Mouse (Mus musculus): ENCODE measurements around the gene Atp5j. TPM values are rescaled to one million over a fixed set of nuclear protein-coding genes. Genes with fewer than 3 reads are reported as not detected.
A peak's percentile ranks its signal among the peaks of the same experiment; 100 is the strongest.

The Atp5j gene
- total RNA-seq (2012; rRNA removed) (178 and 191 TPM in 2 replicates), polyA plus RNA-seq (2012; ENCODE audit: insufficient read depth in 1 of 2, insufficient read length in 2 of 2, low read depth in 1 of 2, low replicate concordance in 2 of 2, missing spikeins in 1 of 2) (100 to 1,000 TPM in 1 of 2 experiments, not detected in 1; 240 TPM)

- Histone ChIP-seq H3K27ac (ENCODE audit: control insufficient read depth, low read depth, low read length) (peak within 1 kb of the TSS; percentile 81), H3K79me2 (ENCODE audit: control insufficient read depth, insufficient read depth, low read length, poor library complexity) (peaks cover 49% of the 10 kb centered on the region), H3K36me3 (ENCODE audit: control insufficient read depth in 1 of 2, insufficient read depth in 2 of 2, low read length in 2 of 2) (peaks cover 16 to 18% of the 10 kb centered on the region in 2 experiments), H3K9me3 (replicated peaks; ENCODE audit: insufficient read depth, low read length) (no peaks in the 10 kb centered on the region), H3K4me3 (ENCODE audit: control insufficient read depth in 1 of 2, insufficient read depth in 1 of 2, low read depth in 2 of 2, low read length in 2 of 2) (peak within 1 kb of the TSS; percentile 81 to 97), H3K27me3 (ENCODE audit: control insufficient read depth in 1 of 2, insufficient read depth in 2 of 2, low read length in 2 of 2) (no peaks in the 10 kb centered on the region), H3K4me1 (ENCODE audit: control insufficient read depth in 1 of 2, insufficient read depth in 2 of 2, low read length in 2 of 2) (peaks cover 0 to 3% of the 10 kb centered on the region in 2 experiments; a peak in 2 of 4 replicates), H3K9ac (ENCODE audit: control insufficient read depth, low read depth, low read length, poor library complexity, severe bottlenecking) (peak within 1 kb of the TSS; percentile 96)
- TF ChIP-seq GATA1 (IDR thresholded peaks at IDR 0.05; ENCODE audit: low read depth, low read length) (no peak), ZC3H11A (IDR thresholded peaks at IDR 0.05; ENCODE audit: low read depth, low read length) (no peak), SIN3A (IDR thresholded peaks at IDR 0.05; ENCODE audit: low read length) (peak; percentile 1; the same call in 1 of the 2 replicates), USF2 (IDR thresholded peaks at IDR 0.05; ENCODE audit: borderline replicate concordance in 1 of 2, insufficient read depth in 1 of 2, low read depth in 1 of 2, low read length in 2 of 2) (no peak), RAD21 (IDR thresholded peaks at IDR 0.05; ENCODE audit: low read depth, low read length) (no peak), NELFE (IDR thresholded peaks at IDR 0.05; ENCODE audit: low read depth, low read length) (0 out of 2 replicates have a peak, but pooled peaks have one; percentile 5), RCOR1 (IDR thresholded peaks at IDR 0.05; ENCODE audit: low read depth, low read length) (no peak), HCFC1 (IDR thresholded peaks at IDR 0.05; ENCODE audit: low read depth, low read length) (peak; percentile 70; the same call in 1 of the 2 replicates), UBTF (IDR thresholded peaks at IDR 0.05; ENCODE audit: borderline replicate concordance, insufficient read depth, low read depth, low read length) (no peak), POLR2A (IDR thresholded peaks at IDR 0.05; ENCODE audit: control insufficient read depth in 1 of 2, insufficient read depth in 1 of 2, low read depth in 1 of 2, low read length in 2 of 2, poor library complexity in 1 of 2) (0 out of 4 replicates have a peak, but pooled peaks of 1 of the 2 experiments have one; percentile 35), TCF12 (IDR thresholded peaks at IDR 0.05; ENCODE audit: low read depth, low read length) (0 out of 2 replicates have a peak, but pooled peaks have one; percentile 20), SMC3 (IDR thresholded peaks at IDR 0.05; ENCODE audit: low read depth, low read length) (no peak)
- DNase-seq (ENCODE audit: low read depth, low spot score), result peak; percentile 76
Measured at GRCm38 (mm10) chr16:84835441-84835822, at the start of gene Atp5j. Atp5j (minus strand) TSS chr16:84835625.

- no peak overlapping the region for H3K9ac ChIP-seq (ENCODE audit: control insufficient read depth, low read depth, low read length, poor library complexity, severe bottlenecking)
Measured at GRCm38 (mm10) chr16:84884572-84884971, 49.1 kb upstream of the Atp5j start.

More at GRCm38 (mm10) chr16:84884572-84884971, 49.1 kb upstream of the Atp5j start:
- no peak for TF ChIP-seq EP300 (IDR thresholded peaks at IDR 0.05; ENCODE audit: low read depth in 1 of 2, low read length in 2 of 2)
- no peak for TF ChIP-seq SIN3A (IDR thresholded peaks at IDR 0.05; ENCODE audit: low read length)
- no peak for TF ChIP-seq MAZ (IDR thresholded peaks at IDR 0.05; ENCODE audit: low read depth, low read length)
- no peak for TF ChIP-seq NELFE (IDR thresholded peaks at IDR 0.05; ENCODE audit: low read depth, low read length)
- no peak for TF ChIP-seq ZMIZ1 (IDR thresholded peaks at IDR 0.05; ENCODE audit: low read depth, low read length)
- no peak for TF ChIP-seq POLR2AphosphoS2 (IDR thresholded peaks at IDR 0.05; ENCODE audit: low read length)
- no peak for TF ChIP-seq UBTF (IDR thresholded peaks at IDR 0.05; ENCODE audit: borderline replicate concordance, insufficient read depth, low read depth, low read length)
- no peaks in the 10 kb centered on the region; the same call in 1 of the 2 replicates for H3K79me2 ChIP-seq (ENCODE audit: control insufficient read depth, insufficient read depth, low read length, poor library complexity)
- peaks cover 0 to 6% of the 10 kb centered on the region in 2 experiments; a peak in 2 of 4 replicates for H3K36me3 ChIP-seq (ENCODE audit: control insufficient read depth in 1 of 2, insufficient read depth in 2 of 2, low read length in 2 of 2)
- no peak overlapping the region for H3K4me3 ChIP-seq (ENCODE audit: control insufficient read depth in 1 of 2, insufficient read depth in 1 of 2, low read depth in 2 of 2, low read length in 2 of 2)
- no peaks in the 10 kb centered on the region for H3K9me3 ChIP-seq (replicated peaks; ENCODE audit: insufficient read depth, low read length)
- H3K4me1 ChIP-seq (ENCODE audit: control insufficient read depth in 1 of 2, insufficient read depth in 2 of 2, low read length in 2 of 2), result peaks cover 3 to 14% of the 10 kb centered on the region in 2 experiments
- H3K27me3 ChIP-seq (ENCODE audit: control insufficient read depth in 1 of 2, insufficient read depth in 2 of 2, low read length in 2 of 2), result no peaks in the 10 kb centered on the region
- no peak overlapping the region for H3K27ac ChIP-seq (ENCODE audit: control insufficient read depth, low read depth, low read length)
- DNase-seq (ENCODE audit: low read depth, low spot score), result no peak

All from MEL (cell line).